Mouse (Mus musculus) gastrocnemius, adult 18-20 months (tissue): ENCODE measurements around the gene Actrt3. TPM values are rescaled to one million over a fixed set of nuclear protein-coding genes. Genes with fewer than 3 reads are reported as not detected.
"Not testable (repeated sequence)": the region's sequence is repeated elsewhere in the genome, so short reads cannot be mapped to it uniquely, and the experiment has no call there.

Experiments
- DNase-seq: peaks from one replicate; pipeline ENCODE4 v3.0.0; 2021; ENCODE audit warnings: low spot score
- total RNA-seq, 2 experiments: library from RNA; stranded (reverse); gene quantifications; 2 replicates each; pipeline ENCODE4 v1.2.3; 2021

The Actrt3 gene
- total RNA-seq, 2 experiments from 2014 or later: not detected

- DNase-seq: no peak
Observed at GRCm38 (mm10) chr3:30588865-30589264, 10.9 kb downstream of the Actrt3 start.

GRCm38 (mm10) chr3:30573549-30573948 lies 26.2 kb downstream of the Actrt3 start:
- DNase-seq: no peak

GRCm38 (mm10) chr3:30566333-30566732 lies 33.4 kb downstream of the Actrt3 start:
- not testable (repeated sequence) for DNase-seq

- no peak for DNase-seq
Observed at GRCm38 (mm10) chr3:30560677-30561314, 38.9 kb downstream of the Actrt3 start.

- DNase-seq: no peak
Observed at GRCm38 (mm10) chr3:30553741-30554140, 46.0 kb downstream of the Actrt3 start.

GRCm38 (mm10) chr3:30550218-30550617 lies 49.5 kb downstream of the Actrt3 start:
- no peak for DNase-seq

DNA sequence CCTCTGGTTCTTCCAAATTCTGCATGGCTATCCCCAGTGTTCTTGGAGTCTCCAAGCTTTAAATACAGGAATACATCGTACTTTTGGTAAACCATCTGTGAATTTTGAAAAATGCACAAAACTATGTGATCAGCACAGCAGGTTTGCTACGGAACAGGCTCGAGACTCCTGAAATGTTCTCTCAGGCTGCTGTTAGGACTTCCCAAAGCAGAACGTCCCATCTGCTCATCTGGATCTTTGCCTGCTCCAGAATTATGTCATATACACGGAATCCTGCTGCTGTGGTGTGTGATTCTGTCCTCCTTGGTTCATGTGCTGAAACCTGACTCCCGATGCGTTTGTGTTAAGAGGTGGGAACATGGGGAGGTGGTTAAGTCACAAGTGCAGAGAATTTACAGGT lies 50.8 kb downstream of the Actrt3 start:
- no peak for DNase-seq

GRCm38 (mm10) chr3:30547908-30548307 lies 51.8 kb downstream of the Actrt3 start, which contains the start of gene Mecom:
Gene Mecom (minus strand): TSS chr3:30548008.
- no peak for DNase-seq

Other genes with a start within 250 kb of the Actrt3 start
- gene Mecom, start 51.9 kb downstream of the Actrt3 start, total RNA-seq: 1 to 10 TPM; 4.2 to 6.1 TPM
- gene Mynn, start 2.1 kb upstream of the Actrt3 start, total RNA-seq: 10 to 100 TPM; 12.4 to 14.1 TPM
- gene Lrriq4, start 44.6 kb upstream of the Actrt3 start, total RNA-seq: not detected
- gene Lrrc34, start 47.9 kb upstream of the Actrt3 start, total RNA-seq: not detected
- not detected for gene Lrrc31, start 99.9 kb upstream of the Actrt3 start, total RNA-seq
- gene Samd7, start 146.4 kb upstream of the Actrt3 start, total RNA-seq: not detected
- 10 to 100 TPM; 36.9 to 39.0 TPM for gene Sec62, start 192.9 kb upstream of the Actrt3 start, total RNA-seq